25 mouse cellular contexts compared by ENCODE assay signal in genomic region chr13:101633620-101634019, GRCm38 (mm10).
"Had no signal": no experiment of that assay in that cellular context is flagged by ENCODE, and none has a peak within 500 bp of the region (broad histone marks: within the 10 kb centered on the region; RNA-seq: fewer than 3 reads in every experiment).

No protein-coding gene starts in this region.

- H3K4me3 ChIP-seq: heart, embryonic 10.5 days; heart, embryonic 12.5 days; hindbrain, embryonic 10.5 days; hindbrain, embryonic 12.5 days; intestine, embryonic 15.5 days; kidney, embryonic 15.5 days; limb, embryonic 13.5 days; limb, embryonic 15.5 days had no signal

- H3K36me3 ChIP-seq: heart, embryonic 10.5 days; heart, embryonic 12.5 days; hindbrain, embryonic 10.5 days; hindbrain, embryonic 12.5 days; intestine, embryonic 15.5 days; kidney, embryonic 15.5 days; limb, embryonic 13.5 days; limb, embryonic 15.5 days had no signal

- H3K9me3 ChIP-seq: heart, embryonic 10.5 days; heart, embryonic 12.5 days; hindbrain, embryonic 10.5 days; hindbrain, embryonic 12.5 days; intestine, embryonic 15.5 days; kidney, embryonic 15.5 days; limb, embryonic 13.5 days; limb, embryonic 15.5 days had no signal

- H3K27me3 ChIP-seq: heart, embryonic 12.5 days; hindbrain, embryonic 12.5 days; intestine, embryonic 15.5 days; kidney, embryonic 15.5 days; limb, embryonic 13.5 days; limb, embryonic 15.5 days had no signal

- H3K4me1 ChIP-seq: heart, embryonic 10.5 days; heart, embryonic 12.5 days; hindbrain, embryonic 12.5 days; intestine, embryonic 15.5 days; limb, embryonic 13.5 days; limb, embryonic 15.5 days had no signal

- DNase-seq: gastrocnemius, postnatal 14 days; gastrocnemius, postnatal 36 days; heart, adult 18-20 months; heart, postnatal 10 days; heart, postnatal 4 days; kidney, adult 18-20 months; kidney, adult 8-10 months; kidney, postnatal 14 days; kidney, postnatal 36 days; layer of hippocampus, adult 9-11 months; layer of hippocampus, postnatal 36 days; left cerebral cortex, postnatal 4 days had no signal

- ATAC-seq: hindbrain, embryonic 16.5 days; inflammation-experienced regulatory T-cells, adult 6 months; intestine, embryonic 15.5 days; intestine, postnatal 0 days had no signal

- H3K27ac ChIP-seq: heart, embryonic 10.5 days; hindbrain, embryonic 10.5 days; hindbrain, embryonic 12.5 days; hindbrain, embryonic 14.5 days; intestine, embryonic 15.5 days; kidney, embryonic 15.5 days; kidney, postnatal 0 days; limb, embryonic 13.5 days; limb, embryonic 15.5 days had no signal

- H3K4me2 ChIP-seq: heart, embryonic 12.5 days; hindbrain, embryonic 12.5 days; hindbrain, embryonic 14.5 days; intestine, embryonic 15.5 days; kidney, embryonic 15.5 days; limb, embryonic 13.5 days; limb, embryonic 15.5 days had no signal

- H3K9ac ChIP-seq: heart, embryonic 12.5 days; hindbrain, embryonic 12.5 days; hindbrain, embryonic 14.5 days; intestine, embryonic 15.5 days; kidney, embryonic 15.5 days; limb, embryonic 13.5 days; limb, embryonic 15.5 days had no signal
